Mouse (Mus musculus) limb, embryonic 14.5 days (tissue): ENCODE measurements at regions not wholly inside any gene's neighbourhood (a gene's known extent, or its start where the extent isn't known, plus 50 kb on each side); places are given as distances from the start of the nearest gene placed in this dataset.

Source experiments
- ATAC-seq: fragments of 200-750 bp; cut with Nextera tagmentation; 2 replicates; pipeline ENCODE4 v1.8.0; 2017; ENCODE audit warnings: low read depth, moderate number of reproducible peaks, moderate TSS enrichment; ENCODE audit not compliant: low FRiP score
- DNase-seq: peaks from one replicate; pipeline ENCODE4 v3.0.0-alpha.2; 2015; ENCODE audit warnings: low spot score
- H3K27ac ChIP-seq: fragments of 300-500 bp; sonication (generic); replicated peaks from 2 replicates; pipeline ENCODE4 v1.5.1; 2014; ENCODE audit warnings: low read depth, mild to moderate bottlenecking, low read length, moderate library complexity, mixed read lengths
- H3K27me3 ChIP-seq: fragments of 300-500 bp; sonication (generic); 2 replicates; pipeline ENCODE4 v1.6.1; 2014; ENCODE audit warnings: low read length, mixed read lengths; ENCODE audit not compliant: control insufficient read depth, insufficient read depth
- H3K36me3 ChIP-seq: fragments of 300-500 bp; sonication (generic); 2 replicates; pipeline ENCODE4 v1.6.1; 2014; ENCODE audit warnings: mild to moderate bottlenecking, low read length, moderate library complexity, mixed read lengths; ENCODE audit not compliant: control insufficient read depth, insufficient read depth
- H3K4me1 ChIP-seq: fragments of 300-500 bp; sonication (generic); 2 replicates; pipeline ENCODE4 v1.6.1; 2014; ENCODE audit warnings: antibody characterized with exemption, low read length, mixed read lengths; ENCODE audit not compliant: control insufficient read depth, insufficient read depth
- H3K4me2 ChIP-seq: fragments of 300-500 bp; sonication (generic); replicated peaks from 2 replicates; pipeline ENCODE4 v1.6.1; 2014; ENCODE audit warnings: low read depth, mild to moderate bottlenecking, low read length, moderate library complexity; ENCODE audit not compliant: severe bottlenecking
- H3K4me3 ChIP-seq: fragments of 300-500 bp; sonication (generic); replicated peaks from 2 replicates; pipeline ENCODE4 v1.5.1; 2014; ENCODE audit warnings: low read length
- H3K9ac ChIP-seq: fragments of 300-500 bp; sonication (generic); 2 replicates; pipeline ENCODE4 v1.6.1; 2014; ENCODE audit warnings: mild to moderate bottlenecking, low read depth, low read length, moderate library complexity; ENCODE audit not compliant: severe bottlenecking
- H3K9me3 ChIP-seq: fragments of 300-500 bp; sonication (generic); 2 replicates; pipeline ENCODE4 v1.6.1; 2016; ENCODE audit warnings: low read length; ENCODE audit not compliant: control insufficient read depth
- POLR2A ChIP-seq: fragments of 200-500 bp; IDR thresholded peaks from 2 replicates; pipeline ENCODE4 v1.8.0; 2012; ENCODE audit warnings: inconsistent platforms, mild to moderate bottlenecking, moderate library complexity, borderline replicate concordance; ENCODE audit not compliant: insufficient read depth, insufficient read length; ENCODE audit errors: extremely low read depth
- WGBS: fragments of 180-500 bp; shearing (Covaris S2); extraction: QIAGEN DNeasy Blood & Tissue Kit; methylation state at CpG from one replicate; pipeline ENCODE4 v1.1.7; 2014; 5-methylcytosine and 5-hydroxymethylcytosine counted together

GRCm38 (mm10) chr4:135025802-135026201 is 94.7 kb upstream of the Runx3 start:
- no peak overlapping the region; the same call in 1 of the 2 replicates for H3K4me3 ChIP-seq
- TF ChIP-seq POLR2A: no peak
- H3K9ac ChIP-seq: no peak overlapping the region
- peaks cover 9% of the 10 kb centered on the region; the same call in 1 of the 2 replicates for H3K27me3 ChIP-seq
- 28% methylated on average over 18 of the region's 18 CpGs for WGBS
- DNase-seq: no peak
- no peaks in the 10 kb centered on the region for H3K36me3 ChIP-seq
- ATAC-seq: peak; percentile 35; the same call in 1 of the 2 replicates
- peaks cover 24% of the 10 kb centered on the region for H3K4me1 ChIP-seq
- no peak overlapping the region for H3K27ac ChIP-seq
- peak overlapping the region; percentile 32 for H3K4me2 ChIP-seq
- no peaks in the 10 kb centered on the region for H3K9me3 ChIP-seq

- H3K27ac ChIP-seq: no peak overlapping the region
- no peaks in the 10 kb centered on the region for H3K36me3 ChIP-seq
- H3K4me2 ChIP-seq: no peak overlapping the region
- no peaks in the 10 kb centered on the region for H3K9me3 ChIP-seq
- no peak overlapping the region for H3K4me3 ChIP-seq
- DNase-seq: no peak
- peaks cover 24% of the 10 kb centered on the region for H3K4me1 ChIP-seq
- ATAC-seq: no peak
- TF ChIP-seq POLR2A: no peak
- H3K27me3 ChIP-seq: peaks cover 9% of the 10 kb centered on the region; the same call in 1 of the 2 replicates
- WGBS: 60% methylated on average over 8 of the region's 8 CpGs
- no peak overlapping the region for H3K9ac ChIP-seq
These were observed 93.3 kb upstream of the Runx3 start for GRCm38 (mm10) chr4:135027136-135027535.

DNA sequence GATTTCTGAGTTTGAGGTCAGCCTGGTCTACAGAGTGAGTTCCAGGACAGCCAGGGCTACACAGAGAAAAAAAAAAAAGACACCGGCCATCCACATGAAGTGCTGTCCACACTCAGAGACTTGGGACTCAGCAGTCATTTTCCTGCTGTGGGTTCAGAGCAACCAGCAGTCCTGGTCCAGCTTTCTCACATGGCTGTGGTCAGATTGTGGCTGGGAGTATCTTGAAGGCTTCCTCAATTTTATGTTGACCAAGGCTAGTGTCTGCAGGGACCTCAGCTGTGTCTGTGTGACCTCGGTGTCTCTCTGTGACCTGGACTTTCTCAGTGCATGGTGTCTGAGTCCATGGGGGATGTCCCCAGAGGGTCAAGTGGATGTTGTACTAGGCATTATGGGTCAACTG is 90.7 kb upstream of the Runx3 start:
- Histone ChIP-seq H3K4me2 (no peak overlapping the region), H3K4me3 (no peak overlapping the region), H3K36me3 (no peaks in the 10 kb centered on the region), H3K27ac (no peak overlapping the region), H3K9me3 (no peaks in the 10 kb centered on the region), H3K27me3 (peaks cover 9% of the 10 kb centered on the region; the same call in 1 of the 2 replicates), H3K9ac (no peak overlapping the region), H3K4me1 (peaks cover 24% of the 10 kb centered on the region)
- TF ChIP-seq POLR2A: no peak
- 97% methylated on average over 2 of the region's 2 CpGs for WGBS
- ATAC-seq: no peak
- no peak for DNase-seq

GRCm38 (mm10) chr4:135032461-135032860 is 88.0 kb upstream of the Runx3 start:
- H3K27me3 ChIP-seq: peaks cover 6% of the 10 kb centered on the region; the same call in 1 of the 2 replicates
- no peaks in the 10 kb centered on the region for H3K9me3 ChIP-seq
- no peak for ATAC-seq
- H3K4me3 ChIP-seq: no peak overlapping the region
- no peaks in the 10 kb centered on the region for H3K36me3 ChIP-seq
- H3K9ac ChIP-seq: no peak overlapping the region
- H3K4me2 ChIP-seq: no peak overlapping the region
- WGBS: 33% methylated on average over 9 of the region's 9 CpGs
- no peaks in the 10 kb centered on the region; the same call in 1 of the 2 replicates for H3K4me1 ChIP-seq
- no peak overlapping the region for H3K27ac ChIP-seq
- DNase-seq: no peak
- TF ChIP-seq POLR2A: no peak

DNA sequence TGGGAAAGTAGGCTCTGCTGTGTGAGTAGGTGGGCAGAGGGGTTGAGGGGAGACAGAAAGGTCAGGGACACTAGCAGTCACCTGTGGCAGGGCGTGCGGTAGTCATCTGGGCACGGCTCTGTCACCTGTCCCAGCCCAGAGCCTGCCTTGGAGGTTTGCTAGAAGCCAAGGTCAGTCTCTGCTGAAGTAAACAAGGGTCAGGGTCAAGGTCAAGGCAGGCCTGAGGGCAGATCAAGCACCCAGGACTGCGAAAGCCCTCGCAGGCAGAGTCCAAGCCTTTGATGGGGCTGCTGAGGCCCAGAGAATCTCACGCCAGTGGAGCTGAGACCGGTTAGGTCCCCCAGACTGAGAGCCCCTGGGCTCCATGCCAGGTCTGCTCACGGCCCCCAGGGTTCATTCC is 87.2 kb upstream of the Runx3 start:
- Histone ChIP-seq H3K9ac (no peak overlapping the region), H3K27me3 (no peaks in the 10 kb centered on the region), H3K4me3 (no peak overlapping the region), H3K36me3 (no peaks in the 10 kb centered on the region), H3K9me3 (no peaks in the 10 kb centered on the region), H3K27ac (no peak overlapping the region), H3K4me2 (no peak overlapping the region), H3K4me1 (no peaks in the 10 kb centered on the region)
- ATAC-seq (no peak), DNase-seq (no peak)
- TF ChIP-seq POLR2A: no peak
- WGBS: 62% methylated on average over 8 of the region's 8 CpGs

- no peak overlapping the region for H3K27ac ChIP-seq
- H3K4me1 ChIP-seq: no peaks in the 10 kb centered on the region
- no peak for TF ChIP-seq POLR2A
- no peak overlapping the region for H3K9ac ChIP-seq
- H3K4me3 ChIP-seq: no peak overlapping the region
- no peaks in the 10 kb centered on the region for H3K27me3 ChIP-seq
- H3K4me2 ChIP-seq: no peak overlapping the region
- H3K36me3 ChIP-seq: no peaks in the 10 kb centered on the region
- 35% methylated on average over 7 of the region's 7 CpGs for whole genome bisulfite sequencing
- no peaks in the 10 kb centered on the region for H3K9me3 ChIP-seq
- DNase-seq (no peak), ATAC-seq (no peak)
These were observed 86.0 kb upstream of the Runx3 start for GRCm38 (mm10) chr4:135034406-135034805.
